Mouse (Mus musculus) kidney, adult 2 months (tissue): ENCODE measurements around the gene Pde4d.

ENCODE experiments used
- CTCF ChIP-seq: fragments of 200-500 bp; conservative IDR thresholded peaks from 2 replicates; pipeline ENCODE4 v1.5.1; 2011; ENCODE audit warnings: low read depth, mild to moderate bottlenecking, control low read depth, low read length, moderate library complexity, mixed read lengths; ENCODE audit not compliant: insufficient read depth, insufficient read length
- POLR2A ChIP-seq: fragments of 200-500 bp; IDR thresholded peaks from one replicate; pipeline ENCODE4 v1.6.1; 2011; ENCODE audit warnings: low read depth, low read length, control low read depth

DNA sequence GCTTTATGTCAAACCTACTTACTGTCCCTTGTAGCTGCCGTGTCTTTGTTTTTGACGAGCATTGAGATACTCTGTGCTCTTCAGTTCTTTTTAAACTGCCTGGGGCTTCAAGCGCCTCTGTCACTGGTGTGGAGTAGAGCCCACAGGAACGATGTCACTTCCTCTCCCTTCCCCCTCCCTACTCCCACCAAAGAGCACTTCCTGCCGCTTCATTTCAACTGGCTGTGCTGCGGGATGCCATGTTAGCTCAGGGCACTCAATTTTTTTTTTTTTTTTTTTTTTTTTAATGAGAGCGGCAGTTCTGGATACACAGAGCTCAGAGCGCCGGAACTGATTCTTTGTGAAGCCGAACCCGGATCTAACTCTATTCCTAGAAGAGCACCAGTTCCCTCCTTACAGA lies 789.5 kb downstream of the Pde4d start:
- TF ChIP-seq POLR2A (no peak), CTCF (no peak)
